In genomic region chr17:24950671-24951070, GRCm38 (mm10) we compare ENCODE assay signal across 27 mouse cellular contexts. TPM values are rescaled to one million over a fixed set of nuclear protein-coding genes. Genes with fewer than 3 reads are reported as not detected.
DNase-seq lines count a peak whose midpoint lies in the region; ATAC-seq and TF ChIP-seq lines count a peak whose summit lies in the region.
"Had no signal": no experiment of that assay in that cellular context is flagged by ENCODE, and none has a peak within 500 bp of the region (broad histone marks: within the 10 kb centered on the region; RNA-seq: fewer than 3 reads in every experiment).

No protein-coding gene starts in this region.

- TF ChIP-seq CTCF in liver, embryonic 14.5 days (IDR thresholded peaks at IDR 0.05; ENCODE audit: low read depth) = no peak
- TF ChIP-seq CTCF in stomach, postnatal 0 days (IDR thresholded peaks at IDR 0.05; ENCODE audit: low read depth) = no peak

- WGBS in intestine, embryonic 15.5 days = 78% methylated on average over 2 of the region's 2 CpGs
- 80% methylated on average over 2 of the region's 2 CpGs for WGBS in intestine, embryonic 16.5 days
- WGBS in embryonic facial prominence, embryonic 14.5 days = 86% methylated on average over 2 of the region's 2 CpGs
- WGBS in liver, embryonic 14.5 days (ENCODE audit: insufficient replicate concordance) = 61% methylated on average over 2 of the region's 2 CpGs
- WGBS in stomach, postnatal 0 days = 77% methylated on average over 2 of the region's 2 CpGs
- WGBS in forebrain, embryonic 13.5 days = 85% methylated on average over 2 of the region's 2 CpGs
- 91% methylated on average over 2 of the region's 2 CpGs for WGBS in kidney, embryonic 16.5 days

- no peaks in the 10 kb centered on the region for H3K27me3 ChIP-seq in intestine, embryonic 15.5 days (replicated peaks)
- H3K27me3 ChIP-seq in intestine, embryonic 16.5 days (replicated peaks; ENCODE audit: control insufficient read depth, insufficient read depth, low read length) = no peaks in the 10 kb centered on the region
- H3K27me3 ChIP-seq in embryonic facial prominence, embryonic 14.5 days (replicated peaks; ENCODE audit: control insufficient read depth, insufficient read depth, low read length) = no peaks in the 10 kb centered on the region
- H3K27me3 ChIP-seq in liver, embryonic 14.5 days (ENCODE audit: control insufficient read depth, insufficient read depth, low read length) = no peaks in the 10 kb centered on the region
- no peaks in the 10 kb centered on the region for H3K27me3 ChIP-seq in stomach, postnatal 0 days (ENCODE audit: control insufficient read depth, insufficient read depth, low read length)
- H3K27me3 ChIP-seq in forebrain, embryonic 13.5 days = no peaks in the 10 kb centered on the region
- H3K27me3 ChIP-seq in kidney, embryonic 16.5 days (ENCODE audit: insufficient read depth, low read length) = no peaks in the 10 kb centered on the region
- H3K27me3 ChIP-seq: forebrain, embryonic 12.5 days; heart, embryonic 12.5 days; limb, embryonic 13.5 days; lung, embryonic 15.5 days; midbrain, embryonic 15.5 days; neural tube, embryonic 12.5 days; Patski had no signal

- ATAC-seq in intestine, embryonic 15.5 days = peak; percentile 43; the same call in 1 of the 2 replicates
- ATAC-seq in intestine, embryonic 16.5 days = no peak
- no peak for ATAC-seq in embryonic facial prominence, embryonic 14.5 days (ENCODE audit: low read depth)
- peak; percentile 50; the same call in 1 of the 2 replicates for ATAC-seq in liver, embryonic 14.5 days (ENCODE audit: insufficient read depth)
- 0 out of 2 replicates have a peak, but pooled peaks have one; percentile 24 for ATAC-seq in stomach, postnatal 0 days (ENCODE audit: low FRiP score, low TSS enrichment)
- no peak for ATAC-seq in forebrain, embryonic 13.5 days
- ATAC-seq in kidney, embryonic 16.5 days (ENCODE audit: low FRiP score, low TSS enrichment) = no peak
- ATAC-seq: midbrain, embryonic 15.5 days; Patski had no signal

- DNase-seq in embryonic facial prominence, embryonic 14.5 days (ENCODE audit: low spot score) = no peak
- DNase-seq in liver, embryonic 14.5 days (ENCODE audit: low read depth in 3 of 3, low spot score in 3 of 3) = peak; percentile 34 to 58 (median 35)
- DNase-seq in stomach, postnatal 0 days (ENCODE audit: low spot score) = no peak
- no peak for DNase-seq in adrenal gland, postnatal 36 days
- DNase-seq: adrenal gland, postnatal 10 days; cerebellum, adult 9-11 months; gastrocnemius, postnatal 10 days; heart, adult 11 months; heart, postnatal 10 days; kidney, adult 2 months; kidney, postnatal 14 days; lung, postnatal 4 days; right cerebral cortex, postnatal 14 days; thymus, postnatal 25 days had no signal

- no peak overlapping the region for H3K4me3 ChIP-seq in intestine, embryonic 15.5 days (replicated peaks)
- no peak overlapping the region for H3K4me3 ChIP-seq in intestine, embryonic 16.5 days (ENCODE audit: low read length)
- no peak overlapping the region for H3K4me3 ChIP-seq in embryonic facial prominence, embryonic 14.5 days (ENCODE audit: low read depth, low read length)
- no peak overlapping the region for H3K4me3 ChIP-seq in liver, embryonic 14.5 days (ENCODE audit: insufficient read depth in 1 of 2, low read depth in 2 of 2, low read length in 2 of 2)
- H3K4me3 ChIP-seq in stomach, postnatal 0 days (ENCODE audit: low read depth, low read length) = no peak overlapping the region
- no peak overlapping the region for H3K4me3 ChIP-seq in forebrain, embryonic 13.5 days
- H3K4me3 ChIP-seq in kidney, embryonic 16.5 days (ENCODE audit: low read length) = no peak overlapping the region
- H3K4me3 ChIP-seq: erythroblast, embryonic 14.5 days; forebrain, embryonic 12.5 days; heart, embryonic 12.5 days; limb, embryonic 13.5 days; lung, embryonic 15.5 days; midbrain, embryonic 15.5 days; neural tube, embryonic 12.5 days had no signal

- H3K4me1 ChIP-seq in intestine, embryonic 15.5 days (replicated peaks) = peaks cover 13% of the 10 kb centered on the region
- peaks cover 16% of the 10 kb centered on the region for H3K4me1 ChIP-seq in intestine, embryonic 16.5 days (ENCODE audit: control insufficient read depth, insufficient read depth, low read length)
- H3K4me1 ChIP-seq in embryonic facial prominence, embryonic 14.5 days (ENCODE audit: control insufficient read depth, insufficient read depth, low read length) = no peaks in the 10 kb centered on the region; the same call in 1 of the 2 replicates
- H3K4me1 ChIP-seq in liver, embryonic 14.5 days (replicated peaks; ENCODE audit: control insufficient read depth in 2 of 2, insufficient read depth in 2 of 2, low read length in 1 of 2) = peaks cover 15 to 18% of the 10 kb centered on the region in 2 experiments
- no peaks in the 10 kb centered on the region; the same call in 1 of the 2 replicates for H3K4me1 ChIP-seq in stomach, postnatal 0 days (replicated peaks; ENCODE audit: control insufficient read depth, insufficient read depth)
- H3K4me1 ChIP-seq in forebrain, embryonic 13.5 days = no peaks in the 10 kb centered on the region
- H3K4me1 ChIP-seq in kidney, embryonic 16.5 days (ENCODE audit: insufficient read depth, low read length) = peaks cover 12% of the 10 kb centered on the region; the same call in 1 of the 2 replicates
- H3K4me1 ChIP-seq: forebrain, embryonic 12.5 days; heart, embryonic 12.5 days; lung, embryonic 15.5 days; midbrain, embryonic 15.5 days; neural tube, embryonic 12.5 days had no signal

- H3K9ac ChIP-seq in intestine, embryonic 15.5 days = no peak overlapping the region
- H3K9ac ChIP-seq in intestine, embryonic 16.5 days (ENCODE audit: low read depth, low read length) = no peak overlapping the region
- H3K9ac ChIP-seq in embryonic facial prominence, embryonic 14.5 days (ENCODE audit: low read depth, low read length) = no peak overlapping the region
- H3K9ac ChIP-seq in liver, embryonic 14.5 days (replicated peaks) = no peak overlapping the region
- H3K9ac ChIP-seq in stomach, postnatal 0 days (ENCODE audit: low read length) = no peak overlapping the region
- H3K9ac ChIP-seq in forebrain, embryonic 13.5 days = no peak overlapping the region
- H3K9ac ChIP-seq in kidney, embryonic 16.5 days (replicated peaks; ENCODE audit: low read length) = no peak overlapping the region
- H3K9ac ChIP-seq: forebrain, embryonic 12.5 days; heart, embryonic 12.5 days; limb, embryonic 13.5 days; lung, embryonic 15.5 days; midbrain, embryonic 15.5 days; neural tube, embryonic 12.5 days had no signal

- no peak for TF ChIP-seq EP300 in liver, embryonic 14.5 days (IDR thresholded peaks at IDR 0.05; ENCODE audit: low read depth)
- no peak for TF ChIP-seq EP300 in stomach, postnatal 0 days (optimal IDR thresholded peaks at IDR 0.05)

- no peaks in the 10 kb centered on the region for H3K9me3 ChIP-seq in intestine, embryonic 15.5 days
- H3K9me3 ChIP-seq in intestine, embryonic 16.5 days (ENCODE audit: control insufficient read depth, low read length) = no peaks in the 10 kb centered on the region
- H3K9me3 ChIP-seq in embryonic facial prominence, embryonic 14.5 days (ENCODE audit: control insufficient read depth, low read length) = no peaks in the 10 kb centered on the region
- H3K9me3 ChIP-seq in liver, embryonic 14.5 days (ENCODE audit: control insufficient read depth, low read length) = no peaks in the 10 kb centered on the region
- H3K9me3 ChIP-seq in stomach, postnatal 0 days (ENCODE audit: control insufficient read depth, low read length) = no peaks in the 10 kb centered on the region
- H3K9me3 ChIP-seq in forebrain, embryonic 13.5 days (replicated peaks) = no peaks in the 10 kb centered on the region
- no peaks in the 10 kb centered on the region for H3K9me3 ChIP-seq in kidney, embryonic 16.5 days (ENCODE audit: low read length)
- H3K9me3 ChIP-seq: forebrain, embryonic 12.5 days; G1E; heart, embryonic 12.5 days; limb, embryonic 13.5 days; lung, embryonic 15.5 days; midbrain, embryonic 15.5 days; neural tube, embryonic 12.5 days had no signal

- peaks cover 25% of the 10 kb centered on the region for H3K36me3 ChIP-seq in intestine, embryonic 15.5 days
- peaks cover 14% of the 10 kb centered on the region; the same call in 1 of the 2 replicates for H3K36me3 ChIP-seq in intestine, embryonic 16.5 days (ENCODE audit: control insufficient read depth, insufficient read depth, low read length)
- H3K36me3 ChIP-seq in embryonic facial prominence, embryonic 14.5 days (ENCODE audit: control insufficient read depth, insufficient read depth, low read length) = peaks cover 91% of the 10 kb centered on the region
- peaks cover 47% of the 10 kb centered on the region for H3K36me3 ChIP-seq in liver, embryonic 14.5 days (replicated peaks; ENCODE audit: control insufficient read depth, insufficient read depth, low read depth)
- H3K36me3 ChIP-seq in stomach, postnatal 0 days (ENCODE audit: control insufficient read depth, insufficient read depth, low read length) = peaks cover 6% of the 10 kb centered on the region; the same call in 1 of the 2 replicates
- H3K36me3 ChIP-seq in forebrain, embryonic 13.5 days (ENCODE audit: poor library complexity, severe bottlenecking) = peaks cover 93% of the 10 kb centered on the region
- peaks cover 50% of the 10 kb centered on the region for H3K36me3 ChIP-seq in kidney, embryonic 16.5 days (ENCODE audit: insufficient read depth, low read length)

- no peak overlapping the region for H3K4me2 ChIP-seq in intestine, embryonic 15.5 days (replicated peaks)
- no peak overlapping the region for H3K4me2 ChIP-seq in intestine, embryonic 16.5 days (ENCODE audit: low read depth, low read length)
- no peak overlapping the region for H3K4me2 ChIP-seq in embryonic facial prominence, embryonic 14.5 days (ENCODE audit: low read depth, low read length)
- no peak overlapping the region for H3K4me2 ChIP-seq in liver, embryonic 14.5 days (ENCODE audit: low read depth)
- H3K4me2 ChIP-seq in stomach, postnatal 0 days (replicated peaks; ENCODE audit: low read depth) = no peak overlapping the region
- no peak overlapping the region for H3K4me2 ChIP-seq in forebrain, embryonic 13.5 days
- H3K4me2 ChIP-seq in kidney, embryonic 16.5 days (replicated peaks; ENCODE audit: low read depth, low read length) = no peak overlapping the region
- H3K4me2 ChIP-seq: forebrain, embryonic 12.5 days; heart, embryonic 12.5 days; limb, embryonic 13.5 days; lung, embryonic 15.5 days; midbrain, embryonic 15.5 days; neural tube, embryonic 12.5 days had no signal

- no peak overlapping the region for H3K27ac ChIP-seq in intestine, embryonic 15.5 days
- no peak overlapping the region for H3K27ac ChIP-seq in intestine, embryonic 16.5 days (ENCODE audit: low read length)
- 0 out of 2 replicates have a peak overlapping the region, but pooled peaks have one; percentile 44 for H3K27ac ChIP-seq in embryonic facial prominence, embryonic 14.5 days (replicated peaks; ENCODE audit: low read depth, low read length)
- H3K27ac ChIP-seq in liver, embryonic 14.5 days = no peak overlapping the region
- H3K27ac ChIP-seq in stomach, postnatal 0 days (replicated peaks) = peak overlapping the region; percentile 70
- no peak overlapping the region for H3K27ac ChIP-seq in forebrain, embryonic 13.5 days
- H3K27ac ChIP-seq in kidney, embryonic 16.5 days (ENCODE audit: low read length) = no peak overlapping the region
- H3K27ac ChIP-seq: forebrain, embryonic 12.5 days; limb, embryonic 13.5 days; lung, embryonic 15.5 days; midbrain, embryonic 15.5 days; neural tube, embryonic 12.5 days had no signal

RNA-seq across cellular contexts. Expression of gene Jpt2, which starts 9.8 kb away (rescaled TPM):
- polyA plus RNA-seq in intestine, embryonic 15.5 days (2015; fragmentation: Nextera tagmentation; extraction: Ambion mirVana) = 183 and 187 TPM in 2 replicates
- 146 and 163 TPM in 2 replicates for polyA plus RNA-seq in intestine, embryonic 16.5 days (2015; fragmentation: Nextera tagmentation; extraction: Ambion mirVana)
- polyA plus RNA-seq in embryonic facial prominence, embryonic 14.5 days (2014; fragmentation: Nextera tagmentation; extraction: Ambion mirVana) = 83.6 and 95.6 TPM in 2 replicates
- 18.9 and 24.3 TPM in 2 replicates for polyA plus RNA-seq in liver, embryonic 14.5 days (2012; rRNA removed)
- 31.6 and 34.3 TPM in 2 replicates for polyA plus RNA-seq in liver, embryonic 14.5 days (2014; fragmentation: Nextera tagmentation; extraction: Ambion mirVana)
- 51.8 and 53.9 TPM in 2 replicates for polyA plus RNA-seq in stomach, postnatal 0 days (2015; fragmentation: Nextera tagmentation; extraction: Ambion mirVana)
- total RNA-seq in adrenal gland, postnatal 36 days (2021) = 10 to 100 TPM; 25.1 to 26.4 TPM
- 186 and 217 TPM in 2 replicates for polyA plus RNA-seq in forebrain, embryonic 13.5 days (2015; fragmentation: Nextera tagmentation; extraction: Ambion mirVana)
- 197 and 218 TPM in 2 replicates for polyA plus RNA-seq in kidney, embryonic 16.5 days (2015; fragmentation: Nextera tagmentation; extraction: Ambion mirVana)

RNA-seq across cellular contexts. Expression of gene Mapk8ip3, which starts 13.9 kb away (rescaled TPM):
- 22.4 and 23.2 TPM in 2 replicates for polyA plus RNA-seq in intestine, embryonic 15.5 days (2015; fragmentation: Nextera tagmentation; extraction: Ambion mirVana)
- polyA plus RNA-seq in intestine, embryonic 16.5 days (2015; fragmentation: Nextera tagmentation; extraction: Ambion mirVana) = 20.2 and 21.8 TPM in 2 replicates
- polyA plus RNA-seq in embryonic facial prominence, embryonic 14.5 days (2014; fragmentation: Nextera tagmentation; extraction: Ambion mirVana) = 34.6 and 37.4 TPM in 2 replicates
- 30.6 and 34.3 TPM in 2 replicates for polyA plus RNA-seq in liver, embryonic 14.5 days (2012; rRNA removed)
- 7.2 and 8.0 TPM in 2 replicates for polyA plus RNA-seq in liver, embryonic 14.5 days (2014; fragmentation: Nextera tagmentation; extraction: Ambion mirVana)
- 6.2 and 6.5 TPM in 2 replicates for polyA plus RNA-seq in stomach, postnatal 0 days (2015; fragmentation: Nextera tagmentation; extraction: Ambion mirVana)
- 100 to 1,000 TPM in 1 of 2 experiments, 10 to 100 TPM in 1; 82.1 to 126 TPM for total RNA-seq in adrenal gland, postnatal 36 days (2021)
- polyA plus RNA-seq in forebrain, embryonic 13.5 days (2015; fragmentation: Nextera tagmentation; extraction: Ambion mirVana) = 60.8 and 73.6 TPM in 2 replicates
- 30.1 and 33.6 TPM in 2 replicates for polyA plus RNA-seq in kidney, embryonic 16.5 days (2015; fragmentation: Nextera tagmentation; extraction: Ambion mirVana)

RNA-seq across cellular contexts. Expression of gene Nme3, which starts 54.4 kb away (rescaled TPM):
- polyA plus RNA-seq in intestine, embryonic 15.5 days (2015; fragmentation: Nextera tagmentation; extraction: Ambion mirVana) = 71.7 and 85.4 TPM in 2 replicates
- polyA plus RNA-seq in intestine, embryonic 16.5 days (2015; fragmentation: Nextera tagmentation; extraction: Ambion mirVana) = 76.8 and 77.1 TPM in 2 replicates
- polyA plus RNA-seq in embryonic facial prominence, embryonic 14.5 days (2014; fragmentation: Nextera tagmentation; extraction: Ambion mirVana) = 37.5 and 46.1 TPM in 2 replicates
- polyA plus RNA-seq in liver, embryonic 14.5 days (2012; rRNA removed) = 55.7 and 65.6 TPM in 2 replicates
- polyA plus RNA-seq in liver, embryonic 14.5 days (2014; fragmentation: Nextera tagmentation; extraction: Ambion mirVana) = 79.2 and 83.7 TPM in 2 replicates
- polyA plus RNA-seq in stomach, postnatal 0 days (2015; fragmentation: Nextera tagmentation; extraction: Ambion mirVana) = 39.8 and 40.2 TPM in 2 replicates
- 100 to 1,000 TPM in 1 of 2 experiments, 10 to 100 TPM in 1; 51.3 to 113 TPM for total RNA-seq in adrenal gland, postnatal 36 days (2021)
- 72.1 and 80.8 TPM in 2 replicates for polyA plus RNA-seq in forebrain, embryonic 13.5 days (2015; fragmentation: Nextera tagmentation; extraction: Ambion mirVana)
- polyA plus RNA-seq in kidney, embryonic 16.5 days (2015; fragmentation: Nextera tagmentation; extraction: Ambion mirVana) = 78.1 and 86.1 TPM in 2 replicates

RNA-seq across cellular contexts. Expression of gene Mrps34, which starts 55.8 kb away (rescaled TPM):
- 111 and 117 TPM in 2 replicates for polyA plus RNA-seq in intestine, embryonic 15.5 days (2015; fragmentation: Nextera tagmentation; extraction: Ambion mirVana)
- polyA plus RNA-seq in intestine, embryonic 16.5 days (2015; fragmentation: Nextera tagmentation; extraction: Ambion mirVana) = 121 and 129 TPM in 2 replicates
- 78.5 and 78.7 TPM in 2 replicates for polyA plus RNA-seq in embryonic facial prominence, embryonic 14.5 days (2014; fragmentation: Nextera tagmentation; extraction: Ambion mirVana)
- 48.0 and 49.2 TPM in 2 replicates for polyA plus RNA-seq in liver, embryonic 14.5 days (2012; rRNA removed)
- polyA plus RNA-seq in liver, embryonic 14.5 days (2014; fragmentation: Nextera tagmentation; extraction: Ambion mirVana) = 43.5 and 49.9 TPM in 2 replicates
- polyA plus RNA-seq in stomach, postnatal 0 days (2015; fragmentation: Nextera tagmentation; extraction: Ambion mirVana) = 102 and 104 TPM in 2 replicates
- total RNA-seq in adrenal gland, postnatal 36 days (2021) = 100 to 1,000 TPM; 109 to 177 TPM
- 81.4 and 85.4 TPM in 2 replicates for polyA plus RNA-seq in forebrain, embryonic 13.5 days (2015; fragmentation: Nextera tagmentation; extraction: Ambion mirVana)
- polyA plus RNA-seq in kidney, embryonic 16.5 days (2015; fragmentation: Nextera tagmentation; extraction: Ambion mirVana) = 102 TPM in 2 replicates

RNA-seq across cellular contexts. Expression of gene Eme2, which starts 55.8 kb away (rescaled TPM):
- polyA plus RNA-seq in intestine, embryonic 15.5 days (2015; fragmentation: Nextera tagmentation; extraction: Ambion mirVana) = 27.3 and 27.4 TPM in 2 replicates
- polyA plus RNA-seq in intestine, embryonic 16.5 days (2015; fragmentation: Nextera tagmentation; extraction: Ambion mirVana) = 28.3 and 33.0 TPM in 2 replicates
- 23.0 and 24.9 TPM in 2 replicates for polyA plus RNA-seq in embryonic facial prominence, embryonic 14.5 days (2014; fragmentation: Nextera tagmentation; extraction: Ambion mirVana)
- 7.6 and 9.4 TPM in 2 replicates for polyA plus RNA-seq in liver, embryonic 14.5 days (2012; rRNA removed)
- 7.4 and 8.5 TPM in 2 replicates for polyA plus RNA-seq in liver, embryonic 14.5 days (2014; fragmentation: Nextera tagmentation; extraction: Ambion mirVana)
- 15.6 and 17.6 TPM in 2 replicates for polyA plus RNA-seq in stomach, postnatal 0 days (2015; fragmentation: Nextera tagmentation; extraction: Ambion mirVana)
- 10 to 100 TPM; 41.0 to 42.3 TPM for total RNA-seq in adrenal gland, postnatal 36 days (2021)
- 31.3 and 36.5 TPM in 2 replicates for polyA plus RNA-seq in forebrain, embryonic 13.5 days (2015; fragmentation: Nextera tagmentation; extraction: Ambion mirVana)
- 36.5 and 38.5 TPM in 2 replicates for polyA plus RNA-seq in kidney, embryonic 16.5 days (2015; fragmentation: Nextera tagmentation; extraction: Ambion mirVana)

Comparison
In these comparisons a context has a peak if more than half of its experiments do, and no peak if none do; other contexts are left out.
1. ATAC-seq: peak in intestine, embryonic 15.5 days (single experiment), liver, embryonic 14.5 days (single experiment) and stomach, postnatal 0 days (single experiment); none in intestine, embryonic 16.5 days (single experiment), embryonic facial prominence, embryonic 14.5 days (single experiment), forebrain, embryonic 13.5 days (single experiment) and kidney, embryonic 16.5 days (single experiment).
2. H3K27ac ChIP-seq: peak in embryonic facial prominence, embryonic 14.5 days (single experiment) and stomach, postnatal 0 days (single experiment); none in intestine, embryonic 15.5 days (single experiment), intestine, embryonic 16.5 days (single experiment), liver, embryonic 14.5 days (single experiment), forebrain, embryonic 13.5 days (single experiment) and kidney, embryonic 16.5 days (single experiment).
3. DNase-seq: peak in liver, embryonic 14.5 days (3 of 3); none in embryonic facial prominence, embryonic 14.5 days (single experiment), stomach, postnatal 0 days (single experiment) and adrenal gland, postnatal 36 days (0 of 2).